Mouse (Mus musculus) C2C12 (cell line): Measurements from ENCODE around the gene Mlh1. TPM values are rescaled to one million over a fixed set of nuclear protein-coding genes. Genes with fewer than 3 reads are reported as not detected.

ENCODE experiments used
- H3K27me3 ChIP-seq: one replicate; pipeline ENCODE4 v1.6.1; 2011; ENCODE audit not compliant: control insufficient read depth, insufficient read depth, insufficient read length
- H3K36me3 ChIP-seq: one replicate; pipeline ENCODE4 v1.6.1; 2011; ENCODE audit not compliant: control insufficient read depth, insufficient read depth
- H3K4me3 ChIP-seq: one replicate; pipeline ENCODE4 v1.5.1; 2011; ENCODE audit warnings: mild to moderate bottlenecking, control low read depth; ENCODE audit not compliant: poor library complexity, insufficient read depth, severe bottlenecking
- H3K79me2 ChIP-seq: one replicate; pipeline ENCODE4 v1.6.1; 2011; ENCODE audit not compliant: control insufficient read depth, insufficient read depth
- H3K79me3 ChIP-seq: one replicate; pipeline ENCODE4 v1.6.1; 2011; ENCODE audit warnings: low read depth, control low read depth
- H3ac ChIP-seq: one replicate; pipeline ENCODE3; 2011; ENCODE audit warnings: low read depth; ENCODE audit not compliant: control insufficient read depth, insufficient read length
- CEBPB ChIP-seq: IDR thresholded peaks from one replicate; pipeline ENCODE4 v1.6.1; 2011; ENCODE audit warnings: low read depth, mild to moderate bottlenecking, control low read depth, moderate library complexity
- CTCF ChIP-seq: IDR thresholded peaks from one replicate; pipeline ENCODE4 v1.5.1; 2011; ENCODE audit not compliant: control insufficient read depth, insufficient read depth, insufficient read length
- FOSL1 ChIP-seq: IDR thresholded peaks from one replicate; pipeline ENCODE4 v1.8.0; 2011; ENCODE audit warnings: mild to moderate bottlenecking, low read length; ENCODE audit not compliant: poor library complexity, insufficient read depth, severe bottlenecking
- MAX ChIP-seq: IDR thresholded peaks from one replicate; pipeline ENCODE4 v1.6.1; 2011; ENCODE audit warnings: mild to moderate bottlenecking, control low read depth
- MYOD1 ChIP-seq: IDR thresholded peaks from one replicate; pipeline ENCODE4 v1.6.1; 2011; ENCODE audit warnings: low read depth; ENCODE audit not compliant: control insufficient read depth, insufficient read length
- MYOG ChIP-seq: IDR thresholded peaks from one replicate; pipeline ENCODE4 v1.6.1; 2011; ENCODE audit not compliant: control insufficient read depth, insufficient read length; ENCODE audit errors: extremely low read depth
- USF1 ChIP-seq: IDR thresholded peaks from one replicate; pipeline ENCODE4 v1.6.1; 2011; ENCODE audit warnings: low read depth, mild to moderate bottlenecking, control low read depth, moderate library complexity
- polyA plus RNA-seq: library from polyadenylated mRNA; unstranded; fragments of >200 nt; fragmentation: generic; extraction: Trizol; gene quantifications from one replicate; pipeline ENCODE4 v1.2.1, GENCODE M21; 2012; ENCODE audit warnings: missing spikeins

Mlh1 gene
- polyA plus RNA-seq, 1 experiment, result 11.7 TPM

GRCm38 (mm10) chr9:111285061-111285460 is 13.5 kb upstream of the Mlh1 start:
- H3ac ChIP-seq, result no peak overlapping the region
- no peak for TF ChIP-seq USF1
- no peak for TF ChIP-seq CTCF
- no peak for TF ChIP-seq MYOG
- no peaks in the 10 kb centered on the region for H3K36me3 ChIP-seq
- H3K27me3 ChIP-seq, result no peaks in the 10 kb centered on the region
- no peaks in the 10 kb centered on the region for H3K79me2 ChIP-seq
- no peak overlapping the region for H3K4me3 ChIP-seq
- H3K79me3 ChIP-seq, result no peaks in the 10 kb centered on the region

- Histone ChIP-seq H3ac (no peak overlapping the region), H3K27me3 (no peaks in the 10 kb centered on the region), H3K79me3 (peaks cover 51% of the 10 kb centered on the region), H3K79me2 (peaks cover 61% of the 10 kb centered on the region), H3K4me3 (peak overlapping the region; percentile 0), H3K36me3 (peaks cover 46% of the 10 kb centered on the region)
- TF ChIP-seq CTCF, result no peak
- TF ChIP-seq MYOD1, result no peak
- no peak for TF ChIP-seq USF1
- TF ChIP-seq MYOG, result no peak
- no peak for TF ChIP-seq FOSL1
- TF ChIP-seq CEBPB, result no peak
- no peak for TF ChIP-seq MAX
Measured at GRCm38 (mm10) chr9:111275156-111275555, 3.6 kb upstream of the Mlh1 start.

GRCm38 (mm10) chr9:111273958-111274357 is 2.4 kb upstream of the Mlh1 start:
- H3ac ChIP-seq, result no peak overlapping the region
- no peak overlapping the region for H3K4me3 ChIP-seq
- peaks cover 46% of the 10 kb centered on the region for H3K36me3 ChIP-seq
- peaks cover 51% of the 10 kb centered on the region for H3K79me3 ChIP-seq
- TF ChIP-seq CTCF (no peak), CEBPB (no peak), FOSL1 (no peak), USF1 (no peak)
- peaks cover 72% of the 10 kb centered on the region for H3K79me2 ChIP-seq
- H3K27me3 ChIP-seq, result no peaks in the 10 kb centered on the region

- Histone ChIP-seq H3K27me3 (no peaks in the 10 kb centered on the region), H3K79me3 (peaks cover 51% of the 10 kb centered on the region), H3ac (peak overlapping the region; percentile 23), H3K36me3 (peaks cover 42% of the 10 kb centered on the region), H3K4me3 (peak overlapping the region; percentile 61), H3K79me2 (peaks cover 72% of the 10 kb centered on the region)
- TF ChIP-seq MYOD1 (no peak), USF1 (no peak)
Measured at GRCm38 (mm10) chr9:111272996-111273785, 1.6 kb upstream of the Mlh1 start.

GRCm38 (mm10) chr9:111272356-111272755 is 765 bp upstream of the Mlh1 start:
- Histone ChIP-seq H3K36me3 (peaks cover 34% of the 10 kb centered on the region), H3K4me3 (peak overlapping the region; percentile 61), H3ac (peak overlapping the region; percentile 96), H3K27me3 (no peaks in the 10 kb centered on the region), H3K79me2 (peaks cover 72% of the 10 kb centered on the region), H3K79me3 (peaks cover 52% of the 10 kb centered on the region)
- no peak for TF ChIP-seq CTCF
- TF ChIP-seq CEBPB, result no peak
- no peak for TF ChIP-seq MYOG
- TF ChIP-seq MYOD1, result no peak

GRCm38 (mm10) chr9:111271056-111271433 is 546 bp downstream of the Mlh1 start:
- Histone ChIP-seq H3K79me3 (peaks cover 44% of the 10 kb centered on the region), H3K36me3 (peaks cover 34% of the 10 kb centered on the region), H3K79me2 (peaks cover 64% of the 10 kb centered on the region), H3K4me3 (peak overlapping the region; percentile 57), H3ac (peak overlapping the region; percentile 91), H3K27me3 (no peaks in the 10 kb centered on the region)
- no peak for TF ChIP-seq CTCF
- TF ChIP-seq CEBPB, result no peak
- no peak for TF ChIP-seq MYOG
- no peak for TF ChIP-seq MYOD1
- TF ChIP-seq USF1, result no peak
- TF ChIP-seq MAX, result no peak
- no peak for TF ChIP-seq FOSL1
